15 mouse cellular contexts compared by ENCODE assay signal in genomic region chr1:131188655-131189054, GRCm38 (mm10). TPM values are rescaled to one million over a fixed set of nuclear protein-coding genes. Genes with fewer than 3 reads are reported as not detected.
DNase-seq lines count a peak whose midpoint lies in the region; ATAC-seq and TF ChIP-seq lines count a peak whose summit lies in the region.
"Had no signal": no experiment of that assay in that cellular context is flagged by ENCODE, and none has a peak within 500 bp of the region (broad histone marks: within the 10 kb centered on the region; RNA-seq: fewer than 3 reads in every experiment).

No protein-coding gene starts in this region.

- H3K9ac ChIP-seq in forebrain, embryonic 14.5 days (ENCODE audit: low read length) = no peak overlapping the region
- H3K9ac ChIP-seq: heart, embryonic 12.5 days; hindbrain, embryonic 14.5 days had no signal

- H3K4me3 ChIP-seq in spleen, adult 2 months (ENCODE audit: extremely low read depth, insufficient read depth, insufficient read length) = no peak overlapping the region
- H3K4me3 ChIP-seq in bone marrow macrophage, adult 2 months (ENCODE audit: insufficient read depth, low read length) = no peak overlapping the region
- no peak overlapping the region for H3K4me3 ChIP-seq in forebrain, embryonic 14.5 days (ENCODE audit: low read depth, low read length)
- H3K4me3 ChIP-seq: forebrain, embryonic 10.5 days; gastrocnemius, adult 2 months; heart, embryonic 12.5 days had no signal

- H3K4me2 ChIP-seq in forebrain, embryonic 14.5 days (ENCODE audit: low read length) = no peak overlapping the region
- H3K4me2 ChIP-seq: heart, embryonic 12.5 days; hindbrain, embryonic 14.5 days had no signal

- no peak for ATAC-seq in forebrain, embryonic 14.5 days
- ATAC-seq: midbrain, embryonic 16.5 days had no signal

- H3K4me1 ChIP-seq in spleen, adult 2 months (ENCODE audit: control insufficient read depth, insufficient read depth, insufficient read length) = peaks cover 47% of the 10 kb centered on the region
- peaks cover 58% of the 10 kb centered on the region for H3K4me1 ChIP-seq in bone marrow macrophage, adult 2 months (ENCODE audit: control insufficient read depth, insufficient read depth, low read length)
- no peaks in the 10 kb centered on the region for H3K4me1 ChIP-seq in forebrain, embryonic 14.5 days (ENCODE audit: control insufficient read depth, insufficient read depth, low read length)
- H3K4me1 ChIP-seq: forebrain, embryonic 10.5 days had no signal

- TF ChIP-seq POLR2A in spleen, adult 2 months (IDR thresholded peaks at IDR 0.05; ENCODE audit: low read depth, low read length) = no peak
- no peak for TF ChIP-seq POLR2A in bone marrow macrophage, adult 2 months (IDR thresholded peaks at IDR 0.05; ENCODE audit: borderline replicate concordance, low read depth, low read length)

- WGBS in spleen, adult 2 months = 42% methylated on average over 5 of the region's 5 CpGs
- 97% methylated on average over 5 of the region's 5 CpGs for WGBS in forebrain, embryonic 14.5 days

- DNase-seq in spleen, adult 2 months (ENCODE audit: low read depth in 1 of 2, low spot score in 2 of 2) = peak in 1 of 2 experiments; percentile 23
- no peak for DNase-seq in spleen, adult 12 weeks (ENCODE audit: low spot score)
- peak; percentile 69 for DNase-seq in lung, postnatal 36 days
- DNase-seq in splenic B cell, adult 2 months (ENCODE audit: low read depth, low spot score) = peak; percentile 54
- DNase-seq in forebrain, embryonic 14.5 days (ENCODE audit: low spot score) = no peak
- no peak for DNase-seq in kidney, postnatal 10 days
- DNase-seq: cerebellum, adult 9-11 months; gastrocnemius, adult 2 months; kidney, postnatal 14 days; right cerebral cortex, postnatal 4 days had no signal

- H3K9me3 ChIP-seq in forebrain, embryonic 14.5 days (replicated peaks; ENCODE audit: control insufficient read depth, low read length) = no peaks in the 10 kb centered on the region
- H3K9me3 ChIP-seq: forebrain, embryonic 10.5 days; heart, embryonic 12.5 days had no signal

- H3K36me3 ChIP-seq in spleen, adult 2 months (ENCODE audit: control insufficient read depth, insufficient read depth, low read length) = peaks cover 5% of the 10 kb centered on the region; the same call in 1 of the 2 replicates
- H3K36me3 ChIP-seq in splenic B cell, adult 2 months (ENCODE audit: control insufficient read depth, insufficient read depth, low read length, poor library complexity, severe bottlenecking) = no peaks in the 10 kb centered on the region; the same call in none of the 2 replicates
- no peaks in the 10 kb centered on the region for H3K36me3 ChIP-seq in forebrain, embryonic 14.5 days (ENCODE audit: control insufficient read depth, insufficient read depth, low read length)
- H3K36me3 ChIP-seq: forebrain, embryonic 10.5 days; heart, embryonic 12.5 days had no signal

- H3K27me3 ChIP-seq in spleen, adult 2 months (ENCODE audit: control insufficient read depth, insufficient read depth, low read length) = no peaks in the 10 kb centered on the region
- H3K27me3 ChIP-seq in splenic B cell, adult 2 months (ENCODE audit: control insufficient read depth, insufficient read depth, low read length, poor library complexity, severe bottlenecking) = no peaks in the 10 kb centered on the region
- H3K27me3 ChIP-seq in forebrain, embryonic 14.5 days (replicated peaks; ENCODE audit: control insufficient read depth, insufficient read depth, low read length) = no peaks in the 10 kb centered on the region
- H3K27me3 ChIP-seq: heart, embryonic 12.5 days had no signal

- no peak for TF ChIP-seq CTCF in spleen, adult 2 months (IDR thresholded peaks at IDR 0.05; ENCODE audit: extremely low read depth, insufficient read depth, insufficient read length, insufficient replicate concordance)
- TF ChIP-seq CTCF in bone marrow macrophage, adult 2 months (IDR thresholded peaks at IDR 0.05; ENCODE audit: low read depth, low read length) = no peak

- H3K27ac ChIP-seq in spleen, adult 2 months (ENCODE audit: insufficient read depth, low read length) = peak overlapping the region; percentile 57
- peak overlapping the region; percentile 11; the same call in 1 of the 2 replicates for H3K27ac ChIP-seq in bone marrow macrophage, adult 2 months (ENCODE audit: insufficient read depth, low read depth, low read length)
- H3K27ac ChIP-seq in forebrain, embryonic 14.5 days (ENCODE audit: low read depth, low read length) = no peak overlapping the region
- H3K27ac ChIP-seq: forebrain, embryonic 10.5 days; gastrocnemius, adult 2 months; hindbrain, embryonic 14.5 days had no signal

RNA-seq across cellular contexts. Expression of gene Eif2d, which starts 35.7 kb away (rescaled TPM):
- 17.4 and 19.6 TPM in 2 replicates for polyA plus RNA-seq in spleen, adult 2 months (2012; rRNA removed)
- polyA plus RNA-seq in bone marrow macrophage, adult 2 months (2012; ENCODE audit: insufficient read depth, insufficient read length, missing spikeins) = 20.5 and 23.2 TPM in 2 replicates
- 61.5 and 66.1 TPM in 2 replicates for polyA plus RNA-seq in forebrain, embryonic 14.5 days (2014; fragmentation: Nextera tagmentation; extraction: Ambion mirVana)

RNA-seq across cellular contexts. Expression of gene Dyrk3, which starts 50.5 kb away (rescaled TPM):
- 3.6 and 4.6 TPM in 2 replicates for polyA plus RNA-seq in spleen, adult 2 months (2012; rRNA removed)
- 0.84 and 1.1 TPM in 2 replicates for polyA plus RNA-seq in bone marrow macrophage, adult 2 months (2012; ENCODE audit: insufficient read depth, insufficient read length, missing spikeins)
- polyA plus RNA-seq in forebrain, embryonic 14.5 days (2014; fragmentation: Nextera tagmentation; extraction: Ambion mirVana) = 19.2 and 19.4 TPM in 2 replicates

RNA-seq across cellular contexts. Expression of gene Rassf5, which starts 56.4 kb away (rescaled TPM):
- polyA plus RNA-seq in spleen, adult 2 months (2012; rRNA removed) = 37.3 and 40.4 TPM in 2 replicates
- polyA plus RNA-seq in bone marrow macrophage, adult 2 months (2012; ENCODE audit: insufficient read depth, insufficient read length, missing spikeins) = 49.4 and 49.6 TPM in 2 replicates
- 1.0 and 1.2 TPM in 2 replicates for polyA plus RNA-seq in forebrain, embryonic 14.5 days (2014; fragmentation: Nextera tagmentation; extraction: Ambion mirVana)

Comparison
In these comparisons a context has a peak if more than half of its experiments do, and no peak if none do; other contexts are left out.
1. DNase-seq: peak in lung, postnatal 36 days (single experiment) and splenic B cell, adult 2 months (single experiment); none in spleen, adult 12 weeks (single experiment), forebrain, embryonic 14.5 days (single experiment) and kidney, postnatal 10 days (single experiment).
2. RNA of gene Rassf5, which starts 56.4 kb away (polyA plus RNA-seq): 49.4 to 49.6 TPM in bone marrow macrophage, adult 2 months and 37.3 to 40.4 TPM in spleen, adult 2 months; 1.0 to 1.2 TPM in forebrain, embryonic 14.5 days; every median in the first group is over 10 times any median in the second.